Mouse (Mus musculus) CH12.LX (cell line): ENCODE measurements around the gene Xrra1. TPM values are rescaled to one million over a fixed set of nuclear protein-coding genes. Genes with fewer than 3 reads are reported as not detected.

Experiments
- DNase-seq: peaks from one replicate; pipeline ENCODE4 v3.0.0-alpha.2; 2013; ENCODE audit errors: extremely low read depth
- H3K27ac ChIP-seq: 2 replicates; pipeline ENCODE4 v1.5.1; 2012; ENCODE audit warnings: low read depth, mild to moderate bottlenecking, control low read depth, moderate library complexity; ENCODE audit not compliant: insufficient read depth
- H3K27me3 ChIP-seq: replicated peaks from 2 replicates; pipeline ENCODE3; 2012; ENCODE audit warnings: inconsistent platforms
- H3K36me3 ChIP-seq, 2 experiments: replicated peaks in 1 of 2; 2 replicates each; pipeline versions ENCODE3 to v1.6.1; 2012; ENCODE audit warnings: inconsistent platforms in 1 of 2, low read length in 1 of 2, mild to moderate bottlenecking in 1 of 2, mixed read lengths in 1 of 2, moderate library complexity in 1 of 2; ENCODE audit not compliant: control insufficient read depth in 1 of 2, insufficient read depth in 1 of 2
- H3K4me1 ChIP-seq, 2 experiments: 2 replicates each; pipeline ENCODE4 v1.6.1; 2012; ENCODE audit warnings: inconsistent platforms in 1 of 2, moderate library complexity in 1 of 2; ENCODE audit not compliant: insufficient read depth in 2 of 2, control insufficient read depth in 1 of 2
- H3K4me2 ChIP-seq: 2 replicates; pipeline ENCODE4 v1.6.1; 2012; ENCODE audit warnings: low read depth, mild to moderate bottlenecking, control low read depth; ENCODE audit not compliant: poor library complexity, insufficient read depth, severe bottlenecking
- H3K4me3 ChIP-seq, 3 experiments: fragments of 150-350 bp in 1 of 3; sonication (generic) in 1 of 3; replicated peaks in 1 of 3; 2 replicates each; pipeline versions ENCODE3 to v1.5.1; 2011 to 2012; ENCODE audit warnings: low read depth in 2 of 3, low read length in 2 of 3, mild to moderate bottlenecking in 2 of 3, moderate library complexity in 2 of 3, control low read depth in 1 of 3, improper control_type of control experiment in 1 of 3, inconsistent platforms in 1 of 3, mixed read lengths in 1 of 3; ENCODE audit not compliant: poor library complexity in 1 of 3
- H3K79me2 ChIP-seq: replicated peaks from 2 replicates; pipeline ENCODE4 v1.6.1; 2012; ENCODE audit warnings: mild to moderate bottlenecking, moderate library complexity; ENCODE audit not compliant: control insufficient read depth, poor library complexity, insufficient read depth, severe bottlenecking; ENCODE audit errors: extremely low read depth
- H3K9ac ChIP-seq: 2 replicates; pipeline ENCODE4 v1.6.1; 2012; ENCODE audit warnings: low read depth, mild to moderate bottlenecking, control low read depth, moderate library complexity; ENCODE audit not compliant: insufficient read depth
- H3K9me3 ChIP-seq: replicated peaks from 2 replicates; pipeline ENCODE3; 2012; ENCODE audit warnings: low read length, inconsistent platforms, mixed read lengths
- BHLHE40 ChIP-seq: IDR thresholded peaks from 2 replicates; pipeline ENCODE4 v1.6.1; 2011; ENCODE audit warnings: mild to moderate bottlenecking, low read depth, low read length, improper control_type of control experiment
- CHD1 ChIP-seq: IDR thresholded peaks from 2 replicates; pipeline ENCODE4 v1.6.1; 2012; ENCODE audit warnings: low read depth, low read length, improper control_type of control experiment, inconsistent platforms
- CHD2 ChIP-seq: IDR thresholded peaks from 2 replicates; pipeline ENCODE4 v1.6.1; 2011; ENCODE audit warnings: low read length, improper control_type of control experiment
- CTCF ChIP-seq, 2 experiments: IDR thresholded peaks in 1 of 2; conservative IDR thresholded peaks in 1 of 2; 2 replicates each; pipeline ENCODE4 v1.5.1; 2011 to 2012; ENCODE audit warnings: low read depth in 2 of 2, low read length in 2 of 2, improper control_type of control experiment in 1 of 2, inconsistent platforms in 1 of 2, mild to moderate bottlenecking in 1 of 2, moderate library complexity in 1 of 2
- E2F4 ChIP-seq: IDR thresholded peaks from 2 replicates; pipeline ENCODE4 v1.6.1; 2011; ENCODE audit warnings: low read depth, low read length, improper control_type of control experiment; ENCODE audit not compliant: insufficient replicate concordance
- ELF1 ChIP-seq: IDR thresholded peaks from 2 replicates; pipeline ENCODE4 v1.6.1; 2014; ENCODE audit warnings: low read depth, mild to moderate bottlenecking, inconsistent platforms, low read length, improper control_type of control experiment
- EP300 ChIP-seq: IDR thresholded peaks from 2 replicates; pipeline ENCODE4 v1.6.1; 2011; ENCODE audit warnings: low read length, improper control_type of control experiment
- ETS1 ChIP-seq: conservative IDR thresholded peaks from 2 replicates; pipeline ENCODE4 v1.6.1; 2012; ENCODE audit warnings: low read depth, mild to moderate bottlenecking, inconsistent platforms, low read length, improper control_type of control experiment, moderate library complexity
- GABPA ChIP-seq: IDR thresholded peaks from 2 replicates; pipeline ENCODE4 v1.6.1; 2012; ENCODE audit warnings: low read depth, low read length, improper control_type of control experiment, inconsistent platforms; ENCODE audit not compliant: insufficient replicate concordance
- HCFC1 ChIP-seq: IDR thresholded peaks from 2 replicates; pipeline ENCODE4 v1.6.1; 2012; ENCODE audit warnings: low read depth, mild to moderate bottlenecking, inconsistent platforms, low read length, improper control_type of control experiment
- IRF4 ChIP-seq: IDR thresholded peaks from 2 replicates; pipeline ENCODE4 v1.6.1; 2014; ENCODE audit warnings: low read depth, mild to moderate bottlenecking, inconsistent platforms, low read length, improper control_type of control experiment
- JUND ChIP-seq: conservative IDR thresholded peaks from 2 replicates; pipeline ENCODE4 v1.6.1; 2011; ENCODE audit warnings: low read depth, low read length, improper control_type of control experiment
- KAT2A ChIP-seq: IDR thresholded peaks from 2 replicates; pipeline ENCODE4 v1.6.1; 2012; ENCODE audit warnings: low read length, improper control_type of control experiment, inconsistent platforms; ENCODE audit not compliant: insufficient replicate concordance
- MAZ ChIP-seq: IDR thresholded peaks from 2 replicates; pipeline ENCODE4 v1.6.1; 2012; ENCODE audit warnings: low read depth, mild to moderate bottlenecking, inconsistent platforms, low read length, improper control_type of control experiment, moderate library complexity
- MEF2A ChIP-seq: IDR thresholded peaks from 2 replicates; pipeline ENCODE4 v1.6.1; 2014; ENCODE audit warnings: low read depth, mild to moderate bottlenecking, inconsistent platforms, low read length, improper control_type of control experiment, borderline replicate concordance
- MXI1 ChIP-seq: IDR thresholded peaks from 2 replicates; pipeline ENCODE4 v1.6.1; 2011; ENCODE audit warnings: mild to moderate bottlenecking, low read depth, low read length, improper control_type of control experiment
- MYC ChIP-seq: IDR thresholded peaks from 2 replicates; pipeline ENCODE4 v1.6.1; 2011; ENCODE audit warnings: low read depth, mild to moderate bottlenecking, improper control_type of control experiment, low read length
- NRF1 ChIP-seq: IDR thresholded peaks from 2 replicates; pipeline ENCODE4 v1.6.1; 2014; ENCODE audit warnings: low read depth, mild to moderate bottlenecking, inconsistent platforms, low read length, improper control_type of control experiment, moderate library complexity
- PAX5 ChIP-seq: IDR thresholded peaks from 2 replicates; pipeline ENCODE4 v1.6.1; 2012; ENCODE audit warnings: low read length, inconsistent platforms, mixed read lengths
- POLR2A ChIP-seq: IDR thresholded peaks from 2 replicates; pipeline ENCODE4 v1.6.1; 2011; ENCODE audit warnings: low read depth, mild to moderate bottlenecking, improper control_type of control experiment, low read length
- RAD21 ChIP-seq: IDR thresholded peaks from 2 replicates; pipeline ENCODE4 v1.6.1; 2011; ENCODE audit warnings: low read depth, mild to moderate bottlenecking, low read length, improper control_type of control experiment, moderate library complexity
- SMC3 ChIP-seq: IDR thresholded peaks from 2 replicates; pipeline ENCODE4 v1.6.1; 2011; ENCODE audit warnings: low read depth, low read length, improper control_type of control experiment
- TBP ChIP-seq: conservative IDR thresholded peaks from 2 replicates; pipeline ENCODE4 v1.6.1; 2011; ENCODE audit warnings: low read depth, low read length, improper control_type of control experiment
- TCF12 ChIP-seq: IDR thresholded peaks from 2 replicates; pipeline ENCODE4 v1.6.1; 2014; ENCODE audit warnings: low read depth, mild to moderate bottlenecking, inconsistent platforms, low read length, improper control_type of control experiment
- UBTF ChIP-seq: IDR thresholded peaks from 2 replicates; pipeline ENCODE4 v1.6.1; 2012; ENCODE audit warnings: low read depth, mild to moderate bottlenecking, inconsistent platforms, low read length, improper control_type of control experiment, moderate library complexity
- USF1 ChIP-seq: IDR thresholded peaks from 2 replicates; pipeline ENCODE4 v1.6.1; 2014; ENCODE audit warnings: low read depth, mild to moderate bottlenecking, inconsistent platforms, low read length, improper control_type of control experiment
- ZC3H11A ChIP-seq: IDR thresholded peaks from 2 replicates; pipeline ENCODE4 v1.6.1; 2012; ENCODE audit warnings: low read depth, mild to moderate bottlenecking, inconsistent platforms, low read length, improper control_type of control experiment
- dilution Hi-C: fragments of 300-500 bp; cut with MboI; formaldehyde crosslinking; loops from 2 replicates; pipeline ENCODE4 v1.14.3; 2020; ENCODE audit warnings: low sequenced_read_pairs; ENCODE audit not compliant: extremely low pct_unique_long_range_greater_than_20kb, extremely low pct_ligation_motif_present
- in situ Hi-C: fragments of 300-500 bp; cut with MboI; formaldehyde crosslinking; loops from 3 replicates; pipeline ENCODE4 v1.14.3; 2019; ENCODE audit warnings: low sequenced_read_pairs, low pct_ligation_motif_present, low pct_unique_long_range_greater_than_20kb, mixed read lengths
- polyA plus RNA-seq: library from polyadenylated mRNA; unstranded; fragments of >175 nt; gene quantifications from 2 replicates; pipeline ENCODE4 v1.2.1, GENCODE M21; 2012; ENCODE audit warnings: low read depth; ENCODE audit not compliant: insufficient read length
- total RNA-seq, 2 experiments: library from RNA; depleted of rRNA; stranded (reverse); fragments of 300-350 nt in 1 of 2; fragments of >200 nt in 1 of 2; gene quantifications; 2 replicates each; pipeline ENCODE4 v1.2.3; 2012 to 2014

Xrra1 gene
- total and polyA plus RNA-seq, 3 experiments = 0.17 to 0.59 (median 0.49) TPM

DNA sequence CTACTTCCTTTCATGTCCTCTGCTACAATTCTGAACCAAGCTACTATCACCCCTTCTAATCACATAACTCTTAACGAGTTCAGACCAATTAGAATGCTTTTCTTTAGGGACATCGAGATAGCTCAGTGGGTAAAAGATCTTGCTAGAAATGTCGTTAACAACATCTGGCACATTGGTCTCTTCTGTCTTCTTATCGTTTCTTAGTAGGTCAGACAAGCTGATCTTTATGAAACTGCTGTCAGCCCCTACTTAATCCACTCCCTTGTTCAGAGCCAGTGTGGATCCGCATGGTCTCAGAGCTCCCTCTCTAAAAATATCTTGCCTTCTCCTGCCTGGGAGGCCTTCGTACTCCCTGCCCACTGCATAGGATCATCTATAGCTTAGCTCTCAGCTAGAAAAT lies 15.0 kb downstream of the Xrra1 start:
- Histone ChIP-seq H3K9ac (no peak overlapping the region), H3K4me3 (no peak overlapping the region), H3K9me3 (no peaks in the 10 kb centered on the region), H3K4me1 (peaks cover 9 to 23% of the 10 kb centered on the region in 2 experiments), H3K4me2 (no peak overlapping the region), H3K79me2 (no peaks in the 10 kb centered on the region), H3K27ac (no peak overlapping the region), H3K27me3 (no peaks in the 10 kb centered on the region), H3K36me3 (no peaks in the 10 kb centered on the region)
- dilution Hi-C loops (no loop called here), in situ Hi-C loops (loop anchor here (5.0 kb wide), 1 partner anchor 62 kb away; no protein-coding TSS in a partner anchor)
- DNase-seq = no peak
- TF ChIP-seq E2F4 (no peak), POLR2A (no peak), TCF12 (no peak), RAD21 (no peak)

GRCm38 (mm10) chr7:99875891-99876290 lies 17.0 kb downstream of the Xrra1 start:
- dilution Hi-C loops = no loop called here
- H3K79me2 ChIP-seq = no peaks in the 10 kb centered on the region
- H3K9ac ChIP-seq = no peak overlapping the region
- no peaks in the 10 kb centered on the region for H3K36me3 ChIP-seq
- in situ Hi-C loops = loop anchor here (5.0 kb wide), 1 partner anchor 259 kb away; no protein-coding TSS in a partner anchor
- no peak for TF ChIP-seq MXI1
- no peak for TF ChIP-seq ZC3H11A
- no peak for TF ChIP-seq UBTF
- DNase-seq = no peak
- no peak overlapping the region for H3K4me2 ChIP-seq
- no peak overlapping the region for H3K27ac ChIP-seq
- no peak overlapping the region for H3K4me3 ChIP-seq
- H3K27me3 ChIP-seq = no peaks in the 10 kb centered on the region
- H3K9me3 ChIP-seq = no peaks in the 10 kb centered on the region
- H3K4me1 ChIP-seq = peaks cover 0 to 4% of the 10 kb centered on the region in 2 experiments; a peak in 1 of 4 replicates

- dilution Hi-C loops = no loop called here
- no peak overlapping the region for H3K4me2 ChIP-seq
- peak; percentile 87 for DNase-seq
- TF ChIP-seq JUND (no peak), KAT2A (no peak), MYC (0 out of 2 replicates have a peak, but pooled peaks have one; percentile 25), ELF1 (no peak), NRF1 (no peak), GABPA (no peak), IRF4 (0 out of 2 replicates have a peak, but pooled peaks have one; percentile 25), HCFC1 (no peak), MEF2A (no peak), USF1 (no peak), SMC3 (peak; percentile 93), ZC3H11A (peak; percentile 72), CHD2 (no peak), PAX5 (no peak), BHLHE40 (no peak), CTCF (conservative IDR thresholded peaks at IDR 0.05 in 1 of 2, IDR thresholded peaks at IDR 0.05 in 1 of 2; ENCODE audit: low read depth in 2 of 2, low read length in 2 of 2) (peak; percentile 72 to 98), ETS1 (no peak), EP300 (no peak), TBP (no peak), POLR2A (no peak), MAZ (no peak), CHD1 (no peak), RAD21 (peak; percentile 97)
Observed at GRCm38 (mm10) chr7:99876345-99876744, 17.4 kb downstream of the Xrra1 start.

More at GRCm38 (mm10) chr7:99876345-99876744, 17.4 kb downstream of the Xrra1 start:
- H3K4me3 ChIP-seq = no peak overlapping the region
- no peak overlapping the region for H3K27ac ChIP-seq
- H3K4me1 ChIP-seq = peaks cover 0 to 2% of the 10 kb centered on the region in 2 experiments; a peak in 1 of 4 replicates
- no peaks in the 10 kb centered on the region for H3K79me2 ChIP-seq
- H3K9me3 ChIP-seq = no peaks in the 10 kb centered on the region
- in situ Hi-C loops = loop anchor here (5.0 kb wide), 1 partner anchor 259 kb away; no protein-coding TSS in a partner anchor
- no peaks in the 10 kb centered on the region for H3K36me3 ChIP-seq
- no peaks in the 10 kb centered on the region for H3K27me3 ChIP-seq
- H3K9ac ChIP-seq = no peak overlapping the region
